Mouse (Mus musculus): Measurements from ENCODE around the gene Asb16.

DNA sequence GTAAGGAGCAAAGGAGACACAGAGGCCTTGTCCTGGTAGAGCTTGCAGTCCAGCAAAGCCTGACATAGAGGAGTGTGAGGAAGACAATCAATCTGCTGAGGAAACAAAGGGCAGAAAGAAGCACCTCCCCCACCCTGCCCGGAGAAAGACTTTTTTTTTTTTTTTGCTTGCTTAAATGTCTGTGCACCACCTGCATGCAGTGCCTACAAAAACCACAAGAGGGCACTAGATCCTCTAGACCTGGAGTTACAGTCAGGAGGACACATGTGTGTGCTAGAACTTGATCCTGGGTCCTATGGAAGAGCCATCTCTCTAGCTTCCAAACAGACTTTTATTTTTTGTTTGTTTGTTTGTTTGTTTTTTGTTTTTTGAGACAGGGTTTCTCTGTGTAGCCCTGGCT is 31.3 kb downstream of the Asb16 start:
- TF ChIP-seq EP300 (IDR thresholded peaks at IDR 0.05; ENCODE audit: insufficient read depth, low read depth, low read length) (no peak), CTCF (IDR thresholded peaks at IDR 0.05) (peak; percentile 74), POLR2A (IDR thresholded peaks at IDR 0.05; ENCODE audit: insufficient read depth, low read depth, low read length) (no peak)

All from heart, adult 2 months (tissue).